Mouse (Mus musculus) thymus, adult 18-20 months (tissue): ENCODE data around the gene Nat8l.
"Not testable (repeated sequence)": the region's sequence is repeated elsewhere in the genome, so short reads cannot be mapped to it uniquely, and the experiment has no call there.

Source experiments
- DNase-seq, 2 experiments: peaks; one replicate each; pipeline ENCODE4 v3.0.0; 2022; ENCODE audit warnings: mixed read lengths in 2 of 2

The Nat8l gene

DNA sequence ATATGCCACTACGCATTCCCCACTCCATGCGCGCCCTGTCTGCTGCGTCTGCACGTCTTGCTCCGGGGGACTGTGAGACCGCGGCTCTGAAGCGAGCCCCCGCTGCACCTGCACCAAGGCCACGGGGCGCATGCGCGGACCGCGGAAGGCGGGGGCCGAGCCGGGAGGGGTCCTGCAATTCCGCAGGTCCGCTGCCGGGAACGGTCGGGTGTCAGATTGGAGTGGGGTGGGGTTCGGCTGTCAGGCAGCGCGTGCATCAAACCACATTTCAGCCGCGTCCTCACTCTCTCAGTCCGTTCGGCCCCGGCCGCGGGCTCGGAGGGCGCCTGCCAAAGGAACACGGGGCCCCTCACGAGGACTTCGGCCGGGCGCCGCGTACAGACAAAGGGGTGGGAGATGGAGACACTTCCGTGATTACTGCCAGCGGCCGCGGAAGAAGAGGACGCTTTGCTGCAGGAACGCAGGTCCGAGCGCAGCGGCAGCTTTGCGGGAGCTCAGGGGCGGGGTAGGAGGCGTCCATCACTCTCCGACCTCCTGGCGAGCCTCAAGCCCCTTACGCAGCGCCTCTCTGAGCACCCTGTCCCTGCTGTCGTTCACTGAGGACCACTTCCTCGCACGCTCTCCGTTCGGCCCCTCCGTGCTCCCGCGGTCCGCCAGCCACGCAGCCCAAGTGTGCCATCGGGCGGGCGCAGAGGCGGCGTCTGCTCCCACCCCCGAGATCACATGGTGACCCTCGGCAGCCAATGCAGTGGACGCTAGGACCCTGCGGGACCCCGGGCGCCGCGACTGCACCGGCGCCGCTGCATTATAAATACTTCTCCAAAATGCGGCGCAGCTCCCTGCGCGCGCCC lies at the start of gene Nat8l:
Nat8l (plus strand) TSS at position 142 of the 851 bp plus-strand sequence.
- peak; percentile 40 to 54 for DNase-seq

DNA sequence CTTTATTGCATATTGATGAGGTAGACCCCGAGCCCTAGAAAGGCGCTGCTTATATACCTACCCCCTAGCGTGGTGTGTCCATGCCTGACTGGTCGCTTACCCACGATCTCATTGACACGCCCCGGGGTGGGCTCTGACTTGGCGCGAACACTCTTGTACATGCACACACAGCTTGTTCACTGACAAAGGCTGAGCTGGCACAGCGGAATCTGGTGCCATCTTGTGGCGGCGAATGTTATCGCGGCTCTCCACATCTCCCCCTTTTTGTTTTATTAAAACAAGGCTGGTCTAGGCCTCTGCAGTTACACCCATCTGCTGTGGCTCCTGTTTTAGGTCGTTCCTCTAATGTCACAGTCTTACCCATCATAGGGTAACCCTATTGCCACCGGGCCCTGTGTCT lies 48.7 kb upstream of the Nat8l start:
- not testable (repeated sequence) for DNase-seq

DNA sequence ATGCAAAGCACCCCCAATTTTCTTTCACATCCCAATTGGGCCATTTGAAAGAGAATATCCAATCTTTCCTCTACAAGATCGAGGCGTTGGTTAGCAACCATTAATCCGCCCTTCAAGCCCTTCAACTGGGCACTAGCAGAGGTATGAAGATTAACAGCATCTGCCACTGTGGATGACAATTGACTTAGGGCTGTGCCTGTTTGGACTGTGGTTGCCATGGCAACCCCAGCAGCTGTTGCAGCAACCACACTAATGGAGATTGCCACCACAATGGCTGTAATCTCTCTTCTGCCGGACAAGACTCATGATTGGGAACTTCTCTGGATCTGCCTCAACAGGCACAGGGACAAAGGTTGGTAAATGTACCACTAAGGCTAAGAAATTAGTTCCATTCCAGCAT lies 47.5 kb upstream of the Nat8l start:
- no peak for DNase-seq

- no peak for DNase-seq
Observed at GRCm38 (mm10) chr5:33953471-33954185, 42.2 kb upstream of the Nat8l start.

- DNase-seq = peak; percentile 41 to 53
Observed at GRCm38 (mm10) chr5:33954354-33954753, 41.4 kb upstream of the Nat8l start.

- DNase-seq = no peak
Observed at GRCm38 (mm10) chr5:33955868-33956267, 39.9 kb upstream of the Nat8l start.

GRCm38 (mm10) chr5:33959382-33959781 lies 36.4 kb upstream of the Nat8l start:
- no peak for DNase-seq

DNA sequence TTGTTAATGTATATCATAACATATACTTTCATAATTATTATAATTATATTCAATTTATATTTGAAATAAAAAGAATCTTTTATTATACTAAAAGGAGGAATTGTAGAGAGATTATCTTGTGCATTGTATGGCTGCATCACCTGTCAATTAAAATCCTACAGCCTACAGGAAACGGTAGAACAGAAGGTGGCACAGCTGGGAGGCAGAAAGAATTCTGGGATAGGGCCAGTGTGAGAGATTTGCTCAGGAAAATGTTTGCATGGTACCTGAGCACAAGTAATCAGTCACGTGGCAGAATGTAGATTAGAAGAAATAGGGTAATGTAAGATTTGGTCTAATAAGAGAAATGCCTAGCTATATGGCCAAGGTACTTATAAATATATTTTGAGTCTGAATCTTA lies 21.0 kb upstream of the Nat8l start:
- no peak for DNase-seq

- DNase-seq = no peak
Observed at GRCm38 (mm10) chr5:33976267-33976666, 19.5 kb upstream of the Nat8l start.

DNA sequence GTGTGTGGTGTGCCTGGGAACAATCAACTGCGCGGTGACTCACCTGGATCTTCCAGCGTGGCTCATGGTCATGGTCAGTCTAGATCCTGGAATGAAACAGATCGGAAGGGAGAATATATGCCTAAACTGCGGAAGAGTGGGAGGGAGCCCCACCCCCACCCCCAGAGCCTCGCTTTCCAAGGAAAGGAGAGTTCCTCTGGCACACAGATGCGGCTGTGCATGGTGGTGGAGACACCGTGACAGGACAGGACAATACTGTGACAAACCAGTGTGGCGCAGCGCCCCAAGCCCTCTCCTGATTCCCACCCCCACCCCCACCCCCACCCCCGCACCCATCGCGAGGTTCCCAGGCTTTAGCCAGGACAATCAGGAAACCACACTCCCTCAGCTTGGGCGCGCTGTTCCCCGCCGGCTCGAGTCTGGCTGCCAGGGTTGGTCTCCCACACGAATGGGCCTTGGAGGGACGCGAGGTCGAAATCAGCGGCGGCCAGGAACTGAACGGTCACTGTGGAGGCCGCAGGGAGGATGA lies 13.0 kb upstream of the Nat8l start:
- DNase-seq = no peak

GRCm38 (mm10) chr5:33983309-33984121 lies 12.3 kb upstream of the Nat8l start, which contains the start of gene Gm1673:
TSS of gene Gm1673 (plus strand) at chr5:33983433.
- DNase-seq = peak; percentile 72 to 78

GRCm38 (mm10) chr5:33994671-33995625 lies 836 bp upstream of the Nat8l start:
- no peak for DNase-seq

GRCm38 (mm10) chr5:33996694-33997045 lies 886 bp downstream of the Nat8l start:
- DNase-seq = no peak

- DNase-seq = no peak
Observed at GRCm38 (mm10) chr5:33997051-33997741, 1.4 kb downstream of the Nat8l start.

DNA sequence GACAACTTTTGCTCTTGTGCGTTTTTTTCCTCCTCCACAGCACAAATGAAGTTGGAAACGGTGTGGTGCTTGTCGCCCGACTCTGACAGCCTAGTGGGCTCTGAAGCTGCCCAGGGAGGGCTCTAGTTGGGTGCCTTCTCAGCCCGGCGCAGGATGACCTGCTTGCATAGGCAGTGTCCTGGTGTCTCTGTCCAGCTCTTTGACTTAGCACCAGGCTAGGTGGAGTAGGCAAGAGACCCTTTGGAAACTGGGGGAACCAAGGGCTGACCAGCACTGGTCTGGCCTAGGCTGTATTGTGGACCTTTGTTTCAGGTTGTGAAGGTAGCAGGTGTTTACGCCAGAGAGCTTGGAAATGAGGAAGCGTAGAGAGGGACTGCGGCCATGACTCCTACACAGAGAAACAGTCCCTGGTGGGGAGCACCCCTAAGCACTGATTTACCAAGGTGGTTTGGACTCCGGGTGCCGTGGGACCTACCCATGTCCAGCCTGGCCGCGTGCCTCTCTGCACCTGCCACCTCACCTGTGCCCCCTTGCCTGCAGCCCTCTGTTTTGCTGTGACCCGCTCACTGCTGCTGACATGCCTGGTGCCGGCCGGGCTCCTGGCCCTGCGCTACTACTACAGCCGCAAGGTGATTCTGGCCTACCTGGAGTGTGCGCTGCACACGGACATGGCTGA lies 2.2 kb downstream of the Nat8l start:
- no peak for DNase-seq

DNA sequence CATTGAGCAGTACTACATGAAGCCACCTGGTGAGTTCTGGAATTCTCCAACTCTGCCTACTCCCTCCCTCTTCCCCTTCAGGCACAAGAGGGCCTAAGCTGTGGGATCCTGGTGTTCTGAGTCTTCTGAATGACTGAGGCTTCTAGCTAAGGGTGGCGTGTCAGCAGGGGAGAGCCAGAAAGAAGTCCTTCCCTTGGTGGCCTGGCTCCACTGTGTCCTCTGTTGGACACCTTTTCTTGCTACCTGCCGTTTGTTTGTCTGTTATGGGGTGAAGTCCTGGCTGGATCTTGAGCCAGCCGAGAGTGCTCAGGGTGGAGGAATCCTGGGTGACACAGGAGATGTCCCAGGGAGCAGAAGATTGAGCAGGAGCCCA lies 2.7 kb downstream of the Nat8l start:
- DNase-seq = no peak

DNA sequence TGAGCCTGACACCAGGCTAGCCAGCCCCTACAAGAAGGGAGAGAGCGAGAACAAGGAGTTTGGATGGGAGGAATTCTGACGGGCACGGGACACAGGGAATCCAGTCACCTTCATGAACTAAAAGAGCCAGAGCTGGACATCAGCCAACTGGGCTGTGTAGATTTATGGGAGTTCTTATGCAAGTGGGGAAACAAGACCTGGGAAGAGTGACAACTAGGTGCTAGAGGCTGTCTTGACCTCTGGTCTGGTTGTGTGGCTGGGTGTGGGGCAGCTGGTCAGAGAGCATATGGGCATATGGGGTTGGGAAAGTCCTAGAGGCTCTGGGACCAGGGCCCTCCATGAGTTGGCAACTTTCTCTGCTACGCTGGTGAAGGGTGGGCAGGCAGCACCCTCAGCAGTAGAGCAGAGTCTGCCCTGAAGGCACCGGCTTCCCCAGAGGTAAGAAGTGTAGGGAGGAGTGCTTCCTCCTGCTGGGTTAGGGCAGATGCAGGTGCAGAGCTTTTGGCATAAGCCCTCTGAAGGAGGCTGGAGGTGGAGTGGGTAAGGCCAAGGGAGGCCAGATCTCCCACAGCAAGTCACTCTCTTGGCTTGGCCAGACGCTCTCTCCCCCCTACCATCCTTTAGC lies 3.8 kb downstream of the Nat8l start:
- DNase-seq = no peak

- DNase-seq = no peak
Observed at GRCm38 (mm10) chr5:34000809-34001208, 5.0 kb downstream of the Nat8l start.

GRCm38 (mm10) chr5:34001401-34001800 lies 5.6 kb downstream of the Nat8l start:
- no peak for DNase-seq

GRCm38 (mm10) chr5:34002636-34003035 lies 6.9 kb downstream of the Nat8l start:
- DNase-seq = no peak
